Mouse (Mus musculus): ENCODE results near the gene Angel2. TPM values are rescaled to one million over a fixed set of nuclear protein-coding genes. Genes with fewer than 3 reads are reported as not detected.

The Angel2 gene
- total RNA-seq, 1 experiment: 21.9 TPM

DNA sequence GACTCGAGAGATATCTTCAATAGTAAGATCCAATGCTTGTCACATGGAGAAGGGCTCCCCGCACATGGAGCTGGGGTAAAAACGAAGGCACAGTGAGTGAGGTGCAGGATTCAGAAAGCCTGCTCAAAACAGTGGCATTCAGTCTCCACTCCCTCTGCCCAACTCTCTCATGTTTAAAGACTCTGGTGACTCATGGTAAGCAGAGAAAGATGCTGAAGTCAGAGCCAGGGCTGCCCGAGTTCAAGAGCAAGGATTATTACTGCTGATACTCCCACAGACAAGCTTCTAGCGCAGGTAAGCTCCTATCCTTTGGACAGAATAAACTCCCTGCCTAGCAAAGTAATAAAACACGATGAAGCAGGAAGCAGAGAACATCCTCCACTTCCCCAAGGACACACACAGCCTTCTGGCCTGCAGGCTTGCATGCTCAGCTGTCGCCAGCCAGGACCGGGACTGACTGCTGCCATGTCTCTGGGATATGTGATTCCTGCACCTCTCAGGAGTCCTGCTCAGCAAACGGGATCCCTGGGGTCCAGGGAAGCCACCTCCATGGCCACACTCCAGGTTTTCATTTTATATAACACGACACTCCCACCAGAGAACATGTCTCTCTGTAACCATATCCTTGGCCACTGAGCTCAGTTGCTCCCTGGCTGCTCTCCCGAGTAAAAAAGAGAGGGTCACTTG, 52.1 kb downstream of the Angel2 start:
- Histone ChIP-seq H3K4me1 (ENCODE audit: control insufficient read depth in 2 of 2, insufficient read depth in 2 of 2, low read length in 2 of 2, poor library complexity in 1 of 2) (no peaks in the 10 kb centered on the region), H3K36me3 (ENCODE audit: control insufficient read depth, insufficient read depth, low read length, poor library complexity, severe bottlenecking) (no peaks in the 10 kb centered on the region), H3K4me3 (ENCODE audit: insufficient read depth in 1 of 2, low read depth in 1 of 2, low read length in 2 of 2, poor library complexity in 1 of 2, severe bottlenecking in 1 of 2) (no peak overlapping the region), H3K9ac (ENCODE audit: insufficient read depth, low read depth, low read length, poor library complexity, severe bottlenecking) (no peak overlapping the region), H3K9me3 (ENCODE audit: control insufficient read depth, insufficient read depth, low read depth, low read length) (no peaks in the 10 kb centered on the region), H3K27ac (ENCODE audit: insufficient read depth, low read depth, low read length, poor library complexity, severe bottlenecking) (no peak overlapping the region)
- no peak for DNase-seq (ENCODE audit: low read depth, low spot score)
- TF ChIP-seq MAFK (IDR thresholded peaks at IDR 0.05; ENCODE audit: insufficient read depth, low read depth, low read length) (no peak), HCFC1 (IDR thresholded peaks at IDR 0.05; ENCODE audit: borderline replicate concordance, insufficient read depth, low read length) (no peak), ZNF384 (IDR thresholded peaks at IDR 0.05; ENCODE audit: low read depth, low read length) (no peak), CHD2 (IDR thresholded peaks at IDR 0.05; ENCODE audit: low read depth, low read length) (no peak), ZC3H11A (IDR thresholded peaks at IDR 0.05; ENCODE audit: borderline replicate concordance, low read depth, low read length) (no peak)
- in situ Hi-C loops (cut with MboI; ENCODE audit: low sequenced_read_pairs in 2 of 2, unreplicated experiment in 2 of 2): no loop called here

- DNase-seq (ENCODE audit: low read depth, low spot score): no peak
- Histone ChIP-seq H3K4me1 (ENCODE audit: control insufficient read depth in 2 of 2, insufficient read depth in 2 of 2, low read length in 2 of 2, poor library complexity in 1 of 2) (no peaks in the 10 kb centered on the region), H3K27ac (ENCODE audit: insufficient read depth, low read depth, low read length, poor library complexity, severe bottlenecking) (no peak overlapping the region), H3K9ac (ENCODE audit: insufficient read depth, low read depth, low read length, poor library complexity, severe bottlenecking) (peak overlapping the region; percentile 54), H3K36me3 (ENCODE audit: control insufficient read depth, insufficient read depth, low read length, poor library complexity, severe bottlenecking) (no peaks in the 10 kb centered on the region), H3K4me3 (ENCODE audit: insufficient read depth in 1 of 2, low read depth in 1 of 2, low read length in 2 of 2, poor library complexity in 1 of 2, severe bottlenecking in 1 of 2) (peak overlapping the region; percentile 57 to 71), H3K9me3 (ENCODE audit: control insufficient read depth, insufficient read depth, low read depth, low read length) (no peaks in the 10 kb centered on the region)
- TF ChIP-seq MAFK (IDR thresholded peaks at IDR 0.05; ENCODE audit: insufficient read depth, low read depth, low read length) (no peak), HCFC1 (IDR thresholded peaks at IDR 0.05; ENCODE audit: borderline replicate concordance, insufficient read depth, low read length) (no peak), ZC3H11A (IDR thresholded peaks at IDR 0.05; ENCODE audit: borderline replicate concordance, low read depth, low read length) (no peak), CHD2 (IDR thresholded peaks at IDR 0.05; ENCODE audit: low read depth, low read length) (no peak), ZNF384 (IDR thresholded peaks at IDR 0.05; ENCODE audit: low read depth, low read length) (no peak)
- in situ Hi-C loops (cut with MboI; ENCODE audit: low sequenced_read_pairs in 2 of 2, unreplicated experiment in 2 of 2): no loop called here
Measured at GRCm38 (mm10) chr1:190978001-190978400, 53.1 kb downstream of the Angel2 start.

GRCm38 (mm10) chr1:190978511-190979073, 53.7 kb downstream of the Angel2 start:
- H3K27ac ChIP-seq (ENCODE audit: insufficient read depth, low read depth, low read length, poor library complexity, severe bottlenecking): no peak overlapping the region
- peak overlapping the region; percentile 57 to 71 for H3K4me3 ChIP-seq (ENCODE audit: insufficient read depth in 1 of 2, low read depth in 1 of 2, low read length in 2 of 2, poor library complexity in 1 of 2, severe bottlenecking in 1 of 2)
- no peaks in the 10 kb centered on the region for H3K9me3 ChIP-seq (ENCODE audit: control insufficient read depth, insufficient read depth, low read depth, low read length)
- peak overlapping the region; percentile 54 for H3K9ac ChIP-seq (ENCODE audit: insufficient read depth, low read depth, low read length, poor library complexity, severe bottlenecking)
- in situ Hi-C loops (cut with MboI; ENCODE audit: low sequenced_read_pairs in 2 of 2, unreplicated experiment in 2 of 2): no loop called here
- no peak for TF ChIP-seq HCFC1 (IDR thresholded peaks at IDR 0.05; ENCODE audit: borderline replicate concordance, insufficient read depth, low read length)
- TF ChIP-seq ZNF384 (IDR thresholded peaks at IDR 0.05; ENCODE audit: low read depth, low read length): no peak
- no peak for TF ChIP-seq CHD2 (IDR thresholded peaks at IDR 0.05; ENCODE audit: low read depth, low read length)
- no peak for TF ChIP-seq ZC3H11A (IDR thresholded peaks at IDR 0.05; ENCODE audit: borderline replicate concordance, low read depth, low read length)
- TF ChIP-seq MAFK (IDR thresholded peaks at IDR 0.05; ENCODE audit: insufficient read depth, low read depth, low read length): no peak
- H3K4me1 ChIP-seq (ENCODE audit: control insufficient read depth in 2 of 2, insufficient read depth in 2 of 2, low read length in 2 of 2, poor library complexity in 1 of 2): no peaks in the 10 kb centered on the region
- H3K36me3 ChIP-seq (ENCODE audit: control insufficient read depth, insufficient read depth, low read length, poor library complexity, severe bottlenecking): no peaks in the 10 kb centered on the region
- DNase-seq (ENCODE audit: low read depth, low spot score): no peak

DNA sequence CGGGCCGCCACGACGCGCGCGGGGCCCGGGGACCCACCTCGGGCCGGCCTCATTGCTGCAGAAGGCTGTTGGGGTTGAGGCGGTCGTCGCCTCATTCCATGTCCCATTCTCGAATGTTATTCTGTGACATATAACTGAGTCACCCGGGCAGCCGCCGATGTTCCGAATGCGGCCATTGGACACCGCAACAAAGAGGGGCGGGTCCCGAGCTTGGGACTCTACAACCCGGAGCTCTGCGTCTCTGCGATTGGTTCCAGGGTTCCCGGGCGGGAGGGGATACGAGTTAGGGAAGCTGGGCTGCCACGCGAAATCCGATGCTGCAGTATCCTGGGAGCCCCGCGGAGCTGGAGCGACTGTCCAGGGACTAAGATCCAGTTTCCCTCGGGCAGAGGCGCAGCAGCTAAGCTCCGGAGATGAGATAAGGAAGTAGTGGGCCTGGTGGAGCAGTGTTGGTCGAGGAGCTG, 54.2 kb downstream of the Angel2 start, which contains the start of gene Vash2:
Gene Vash2, minus strand, starts transcription at position 197 of the 464 bp plus-strand sequence.
- TF ChIP-seq CHD2 (IDR thresholded peaks at IDR 0.05; ENCODE audit: low read depth, low read length): no peak
- TF ChIP-seq ZNF384 (IDR thresholded peaks at IDR 0.05; ENCODE audit: low read depth, low read length): no peak
- no peak for TF ChIP-seq HCFC1 (IDR thresholded peaks at IDR 0.05; ENCODE audit: borderline replicate concordance, insufficient read depth, low read length)
- TF ChIP-seq ZC3H11A (IDR thresholded peaks at IDR 0.05; ENCODE audit: borderline replicate concordance, low read depth, low read length): no peak
- TF ChIP-seq MAFK (IDR thresholded peaks at IDR 0.05; ENCODE audit: insufficient read depth, low read depth, low read length): no peak

More for the DNA sequence above, 54.2 kb downstream of the Angel2 start, which contains the start of gene Vash2:
- Histone ChIP-seq H3K4me1 (ENCODE audit: control insufficient read depth in 2 of 2, insufficient read depth in 2 of 2, low read length in 2 of 2, poor library complexity in 1 of 2) (no peaks in the 10 kb centered on the region), H3K9me3 (ENCODE audit: control insufficient read depth, insufficient read depth, low read depth, low read length) (no peaks in the 10 kb centered on the region), H3K9ac (ENCODE audit: insufficient read depth, low read depth, low read length, poor library complexity, severe bottlenecking) (peak within 1 kb of the TSS; percentile 54), H3K36me3 (ENCODE audit: control insufficient read depth, insufficient read depth, low read length, poor library complexity, severe bottlenecking) (no peaks in the 10 kb centered on the region), H3K4me3 (ENCODE audit: insufficient read depth in 1 of 2, low read depth in 1 of 2, low read length in 2 of 2, poor library complexity in 1 of 2, severe bottlenecking in 1 of 2) (peak within 1 kb of the TSS; percentile 57 to 71), H3K27ac (ENCODE audit: insufficient read depth, low read depth, low read length, poor library complexity, severe bottlenecking) (no peak within 1 kb of the TSS)
- peak; percentile 83 for DNase-seq (ENCODE audit: low read depth, low spot score)
- in situ Hi-C loops (cut with MboI; ENCODE audit: low sequenced_read_pairs in 2 of 2, unreplicated experiment in 2 of 2): no loop called here

Data from ES-E14 (cell line).